Mouse (Mus musculus): ENCODE results near the gene Mad2l2. TPM values are rescaled to one million over a fixed set of nuclear protein-coding genes. Genes with fewer than 3 reads are reported as not detected.

Gene Mad2l2
- polyA plus RNA-seq, 1 experiment, result 332 TPM

- H3K4me3 ChIP-seq (ENCODE audit: control insufficient read depth, low read depth, low read length), result no peak overlapping the region
- H3K27me3 ChIP-seq (ENCODE audit: control insufficient read depth, insufficient read depth, low read length), result no peaks in the 10 kb centered on the region
- H3K27ac ChIP-seq (ENCODE audit: control insufficient read depth, insufficient read depth, low read depth, low read length), result no peak overlapping the region
- TF ChIP-seq POLR2A (IDR thresholded peaks at IDR 0.05; ENCODE audit: control insufficient read depth, low read depth, low read length), result no peak
- H3K4me1 ChIP-seq (ENCODE audit: control insufficient read depth, insufficient read depth, low read length), result no peaks in the 10 kb centered on the region; the same call in 1 of the 2 replicates
- no peaks in the 10 kb centered on the region; the same call in 1 of the 2 replicates for H3K36me3 ChIP-seq (ENCODE audit: control insufficient read depth, insufficient read depth, low read length)
Observed at GRCm38 (mm10) chr4:148143721-148144120, 13.5 kb downstream of the Mad2l2 start.

GRCm38 (mm10) chr4:148147714-148148113 is 17.5 kb downstream of the Mad2l2 start:
- Histone ChIP-seq H3K4me3 (ENCODE audit: control insufficient read depth, low read depth, low read length) (peak overlapping the region; percentile 74), H3K36me3 (ENCODE audit: control insufficient read depth, insufficient read depth, low read length) (no peaks in the 10 kb centered on the region; the same call in 1 of the 2 replicates), H3K4me1 (ENCODE audit: control insufficient read depth, insufficient read depth, low read length) (peaks cover 20% of the 10 kb centered on the region), H3K27ac (ENCODE audit: control insufficient read depth, insufficient read depth, low read depth, low read length) (peak overlapping the region; percentile 16; the same call in 1 of the 2 replicates), H3K27me3 (ENCODE audit: control insufficient read depth, insufficient read depth, low read length) (no peaks in the 10 kb centered on the region)
- TF ChIP-seq CTCF (IDR thresholded peaks at IDR 0.05; ENCODE audit: control insufficient read depth, insufficient read depth, insufficient replicate concordance, low read depth, low read length) (no peak), POLR2A (IDR thresholded peaks at IDR 0.05; ENCODE audit: control insufficient read depth, low read depth, low read length) (no peak)

- H3K27me3 ChIP-seq (ENCODE audit: control insufficient read depth, insufficient read depth, low read length), result no peaks in the 10 kb centered on the region
- peaks cover 20% of the 10 kb centered on the region for H3K4me1 ChIP-seq (ENCODE audit: control insufficient read depth, insufficient read depth, low read length)
- H3K4me3 ChIP-seq (ENCODE audit: control insufficient read depth, low read depth, low read length), result peak overlapping the region; percentile 74
- H3K27ac ChIP-seq (ENCODE audit: control insufficient read depth, insufficient read depth, low read depth, low read length), result peak overlapping the region; percentile 71; the same call in 1 of the 2 replicates
- no peaks in the 10 kb centered on the region; the same call in 1 of the 2 replicates for H3K36me3 ChIP-seq (ENCODE audit: control insufficient read depth, insufficient read depth, low read length)
- TF ChIP-seq POLR2A (IDR thresholded peaks at IDR 0.05; ENCODE audit: control insufficient read depth, low read depth, low read length), result no peak
- no peak for TF ChIP-seq CTCF (IDR thresholded peaks at IDR 0.05; ENCODE audit: control insufficient read depth, insufficient read depth, insufficient replicate concordance, low read depth, low read length)
Observed at GRCm38 (mm10) chr4:148149540-148149939, 19.4 kb downstream of the Mad2l2 start.

GRCm38 (mm10) chr4:148150242-148150641 is 20.1 kb downstream of the Mad2l2 start:
- TF ChIP-seq POLR2A (IDR thresholded peaks at IDR 0.05; ENCODE audit: control insufficient read depth, low read depth, low read length) (no peak), CTCF (IDR thresholded peaks at IDR 0.05; ENCODE audit: control insufficient read depth, insufficient read depth, insufficient replicate concordance, low read depth, low read length) (no peak)
- Histone ChIP-seq H3K27ac (ENCODE audit: control insufficient read depth, insufficient read depth, low read depth, low read length) (no peak overlapping the region), H3K4me3 (ENCODE audit: control insufficient read depth, low read depth, low read length) (peak overlapping the region; percentile 74), H3K4me1 (ENCODE audit: control insufficient read depth, insufficient read depth, low read length) (peaks cover 20% of the 10 kb centered on the region), H3K36me3 (ENCODE audit: control insufficient read depth, insufficient read depth, low read length) (no peaks in the 10 kb centered on the region; the same call in 1 of the 2 replicates), H3K27me3 (ENCODE audit: control insufficient read depth, insufficient read depth, low read length) (no peaks in the 10 kb centered on the region)

GRCm38 (mm10) chr4:148150953-148151266 is 20.7 kb downstream of the Mad2l2 start:
- Histone ChIP-seq H3K36me3 (ENCODE audit: control insufficient read depth, insufficient read depth, low read length) (no peaks in the 10 kb centered on the region; the same call in 1 of the 2 replicates), H3K4me3 (ENCODE audit: control insufficient read depth, low read depth, low read length) (peak overlapping the region; percentile 95; the same call in 1 of the 2 replicates)

GRCm38 (mm10) chr4:148151267-148152168 is 21.3 kb downstream of the Mad2l2 start, which contains the start of gene Fbxo6:
Fbxo6 (minus strand) TSS chr4:148152140.
- peak; percentile 31; the same call in 1 of the 2 replicates for TF ChIP-seq CTCF (IDR thresholded peaks at IDR 0.05; ENCODE audit: control insufficient read depth, insufficient read depth, insufficient replicate concordance, low read depth, low read length)
- no peak for TF ChIP-seq POLR2A (IDR thresholded peaks at IDR 0.05; ENCODE audit: control insufficient read depth, low read depth, low read length)
- Histone ChIP-seq H3K27ac (ENCODE audit: control insufficient read depth, insufficient read depth, low read depth, low read length) (peak within 1 kb of the TSS; percentile 88), H3K27me3 (ENCODE audit: control insufficient read depth, insufficient read depth, low read length) (no peaks in the 10 kb centered on the region), H3K4me3 (ENCODE audit: control insufficient read depth, low read depth, low read length) (peak within 1 kb of the TSS; percentile 95), H3K4me1 (ENCODE audit: control insufficient read depth, insufficient read depth, low read length) (peaks cover 20% of the 10 kb centered on the region), H3K36me3 (ENCODE audit: control insufficient read depth, insufficient read depth, low read length) (no peaks in the 10 kb centered on the region; the same call in 1 of the 2 replicates)

More at GRCm38 (mm10) chr4:148150953-148151266, 20.7 kb downstream of the Mad2l2 start:
- Histone ChIP-seq H3K4me1 (ENCODE audit: control insufficient read depth, insufficient read depth, low read length) (peaks cover 20% of the 10 kb centered on the region), H3K27ac (ENCODE audit: control insufficient read depth, insufficient read depth, low read depth, low read length) (no peak overlapping the region; the same call in 1 of the 2 replicates), H3K27me3 (ENCODE audit: control insufficient read depth, insufficient read depth, low read length) (no peaks in the 10 kb centered on the region)
- TF ChIP-seq POLR2A (IDR thresholded peaks at IDR 0.05; ENCODE audit: control insufficient read depth, low read depth, low read length) (no peak), CTCF (IDR thresholded peaks at IDR 0.05; ENCODE audit: control insufficient read depth, insufficient read depth, insufficient replicate concordance, low read depth, low read length) (no peak)

GRCm38 (mm10) chr4:148152547-148152946 is 22.4 kb downstream of the Mad2l2 start:
- no peaks in the 10 kb centered on the region for H3K27me3 ChIP-seq (ENCODE audit: control insufficient read depth, insufficient read depth, low read length)
- H3K27ac ChIP-seq (ENCODE audit: control insufficient read depth, insufficient read depth, low read depth, low read length), result peak overlapping the region; percentile 69
- H3K4me1 ChIP-seq (ENCODE audit: control insufficient read depth, insufficient read depth, low read length), result peaks cover 20% of the 10 kb centered on the region
- peak overlapping the region; percentile 95 for H3K4me3 ChIP-seq (ENCODE audit: control insufficient read depth, low read depth, low read length)
- no peaks in the 10 kb centered on the region; the same call in 1 of the 2 replicates for H3K36me3 ChIP-seq (ENCODE audit: control insufficient read depth, insufficient read depth, low read length)
- TF ChIP-seq CTCF (IDR thresholded peaks at IDR 0.05; ENCODE audit: control insufficient read depth, insufficient read depth, insufficient replicate concordance, low read depth, low read length) (no peak), POLR2A (IDR thresholded peaks at IDR 0.05; ENCODE audit: control insufficient read depth, low read depth, low read length) (no peak)

All from testis, adult 2 months (tissue).